Comparison of ENCODE assay signal across 26 mouse cellular contexts in genomic region chr12:86797771-86798170, GRCm38 (mm10).
A peak's percentile ranks its signal among the peaks of the same experiment; 100 is the strongest.
DNase-seq lines count a peak whose midpoint lies in the region; ATAC-seq lines count a peak whose summit lies in the region.
"Had no signal": no experiment of that assay in that cellular context is flagged by ENCODE, and none has a peak within 500 bp of the region (broad histone marks: within the 10 kb centered on the region; RNA-seq: fewer than 3 reads in every experiment).

No protein-coding gene starts in this region.

- peaks cover 68% of the 10 kb centered on the region for H3K4me1 ChIP-seq in hindbrain, embryonic 10.5 days (replicated peaks)
- H3K4me1 ChIP-seq in hindbrain, embryonic 16.5 days (ENCODE audit: control insufficient read depth, insufficient read depth, low read depth, low read length), result peaks cover 39% of the 10 kb centered on the region
- H3K4me1 ChIP-seq in neural tube, embryonic 14.5 days (ENCODE audit: control insufficient read depth, insufficient read depth, low read length), result peaks cover 37% of the 10 kb centered on the region

- no peaks in the 10 kb centered on the region for H3K36me3 ChIP-seq in hindbrain, embryonic 10.5 days
- H3K36me3 ChIP-seq in hindbrain, embryonic 16.5 days (ENCODE audit: control insufficient read depth, insufficient read depth, low read length), result no peaks in the 10 kb centered on the region
- H3K36me3 ChIP-seq in neural tube, embryonic 14.5 days (ENCODE audit: control insufficient read depth, insufficient read depth, low read length), result no peaks in the 10 kb centered on the region
- H3K36me3 ChIP-seq: forebrain, embryonic 15.5 days; intestine, embryonic 15.5 days; limb, embryonic 12.5 days; liver, embryonic 12.5 days; midbrain, embryonic 15.5 days; neural tube, embryonic 12.5 days had no signal

- no peak overlapping the region for H3K4me2 ChIP-seq in hindbrain, embryonic 16.5 days (ENCODE audit: low read length)
- no peak overlapping the region for H3K4me2 ChIP-seq in neural tube, embryonic 14.5 days (ENCODE audit: low read depth, low read length)
- H3K4me2 ChIP-seq: forebrain, embryonic 15.5 days; intestine, embryonic 15.5 days; limb, embryonic 12.5 days; liver, embryonic 12.5 days; midbrain, embryonic 15.5 days; neural tube, embryonic 12.5 days had no signal

- no peak overlapping the region for H3K4me3 ChIP-seq in hindbrain, embryonic 10.5 days
- no peak overlapping the region for H3K4me3 ChIP-seq in hindbrain, embryonic 16.5 days (ENCODE audit: low read length)
- H3K4me3 ChIP-seq in neural tube, embryonic 14.5 days (ENCODE audit: low read depth, low read length), result no peak overlapping the region
- H3K4me3 ChIP-seq: forebrain, embryonic 15.5 days; intestine, embryonic 15.5 days; limb, embryonic 12.5 days; liver, embryonic 12.5 days; midbrain, embryonic 15.5 days; neural tube, embryonic 12.5 days had no signal

- ATAC-seq in hindbrain, embryonic 16.5 days, result no peak
- ATAC-seq in neural tube, embryonic 14.5 days (ENCODE audit: low read depth), result no peak
- ATAC-seq: CD4-positive, CD25-positive, alpha-beta regulatory T cell, adult 4 months; forebrain, embryonic 15.5 days; hindbrain, postnatal 0 days; intestine, embryonic 15.5 days; liver, embryonic 12.5 days; midbrain, embryonic 15.5 days had no signal

- 85% methylated on average over 4 of the region's 4 CpGs for WGBS in hindbrain, embryonic 10.5 days
- 79% methylated on average over 4 of the region's 4 CpGs for WGBS in hindbrain, embryonic 16.5 days
- WGBS in neural tube, embryonic 14.5 days, result 84% methylated on average over 4 of the region's 4 CpGs

- DNase-seq in cerebellum, adult 9-10 months, result peak; percentile 37
- no peak for DNase-seq in cerebellum, postnatal 25 days
- no peak for DNase-seq in hindbrain, embryonic 10.5 days (ENCODE audit: low spot score)
- DNase-seq in neural tube, embryonic 10.5 days (ENCODE audit: extremely low spot score, low spot score), result no peak
- DNase-seq in thymus, postnatal 10 days (ENCODE audit: low spot score in 2 of 2), result no peak
- DNase-seq: cerebellum, postnatal 14 days; gastrocnemius, postnatal 36 days; heart, postnatal 14 days; kidney, adult 8-10 months; kidney, postnatal 4 days; layer of hippocampus, adult 9-11 months; lung, adult 2 months; lung, postnatal 10 days; right cerebral cortex, postnatal 4 days had no signal

- H3K27ac ChIP-seq in hindbrain, embryonic 10.5 days, result peak overlapping the region; percentile 56
- H3K27ac ChIP-seq in hindbrain, embryonic 16.5 days (ENCODE audit: low read depth, low read length), result no peak overlapping the region
- peak overlapping the region; percentile 39; the same call in 1 of the 2 replicates for H3K27ac ChIP-seq in neural tube, embryonic 14.5 days (ENCODE audit: low read depth, low read length)
- H3K27ac ChIP-seq: forebrain, embryonic 15.5 days; hindbrain, postnatal 0 days; intestine, embryonic 15.5 days; kidney, postnatal 0 days; liver, embryonic 12.5 days; macrophage; midbrain, embryonic 15.5 days; neural tube, embryonic 12.5 days had no signal

- H3K9me3 ChIP-seq in hindbrain, embryonic 10.5 days, result no peaks in the 10 kb centered on the region
- H3K9me3 ChIP-seq in hindbrain, embryonic 16.5 days (ENCODE audit: control insufficient read depth, low read length), result no peaks in the 10 kb centered on the region
- H3K9me3 ChIP-seq in neural tube, embryonic 14.5 days (ENCODE audit: control insufficient read depth, low read length), result no peaks in the 10 kb centered on the region
- H3K9me3 ChIP-seq: forebrain, embryonic 15.5 days; intestine, embryonic 15.5 days; limb, embryonic 12.5 days; liver, embryonic 12.5 days; midbrain, embryonic 15.5 days; neural tube, embryonic 12.5 days had no signal

- peaks cover 3% of the 10 kb centered on the region for H3K27me3 ChIP-seq in hindbrain, embryonic 10.5 days (ENCODE audit: insufficient read depth, poor library complexity, severe bottlenecking)
- H3K27me3 ChIP-seq in hindbrain, embryonic 16.5 days (replicated peaks; ENCODE audit: control insufficient read depth, insufficient read depth, low read length), result no peaks in the 10 kb centered on the region
- H3K27me3 ChIP-seq in neural tube, embryonic 14.5 days (ENCODE audit: control insufficient read depth, insufficient read depth, low read length), result no peaks in the 10 kb centered on the region
- H3K27me3 ChIP-seq: forebrain, embryonic 15.5 days; intestine, embryonic 15.5 days; limb, embryonic 12.5 days; midbrain, embryonic 15.5 days; neural tube, embryonic 12.5 days had no signal

- no peak overlapping the region for H3K9ac ChIP-seq in hindbrain, embryonic 16.5 days (ENCODE audit: low read depth, low read length)
- no peak overlapping the region for H3K9ac ChIP-seq in neural tube, embryonic 14.5 days (replicated peaks; ENCODE audit: low read depth, low read length)
- H3K9ac ChIP-seq: forebrain, embryonic 15.5 days; intestine, embryonic 15.5 days; limb, embryonic 12.5 days; liver, embryonic 12.5 days; midbrain, embryonic 15.5 days; neural tube, embryonic 12.5 days had no signal
